Mouse (Mus musculus): ENCODE data around the gene Gm8113. TPM values are rescaled to one million over a fixed set of nuclear protein-coding genes. Genes with fewer than 3 reads are reported as not detected.
"Not testable (repeated sequence)": the region's sequence is repeated elsewhere in the genome, so short reads cannot be mapped to it uniquely, and the experiment has no call there.

The Gm8113 gene
- 2.7 TPM in 2 replicates for polyA plus RNA-seq (2015; fragmentation: Nextera tagmentation; extraction: Ambion mirVana)

GRCm38 (mm10) chr14:43924688-43925403 is at the start of gene Gm8113:
TSS of gene Gm8113 (plus strand) at chr14:43925390.
- Histone ChIP-seq H3K4me3 (ENCODE audit: low read depth, low read length) (peak within 1 kb of the TSS; percentile 59), H3K9ac (replicated peaks) (peak within 1 kb of the TSS; percentile 67), H3K4me2 (ENCODE audit: low read depth, low read length) (peak within 1 kb of the TSS; percentile 69), H3K27ac (ENCODE audit: low read depth) (peak within 1 kb of the TSS; percentile 72)
- H3K9me3 ChIP-seq (ENCODE audit: low read length); H3K27me3 ChIP-seq (ENCODE audit: insufficient read depth, low read length); H3K36me3 ChIP-seq (replicated peaks; ENCODE audit: insufficient read depth, low read length); H3K4me1 ChIP-seq (ENCODE audit: insufficient read depth): not testable (repeated sequence)
- 9% methylated on average over 10 of the region's 10 CpGs for WGBS (ENCODE audit: insufficient replicate concordance)
- ATAC-seq (peak; percentile 87), DNase-seq (peak; percentile 82)
- TF ChIP-seq CTCF (IDR thresholded peaks at IDR 0.05; ENCODE audit: low read depth) = peak; percentile 87

GRCm38 (mm10) chr14:43875417-43875816 is 49.8 kb upstream of the Gm8113 start, which contains the start of gene Ear1:
TSS of gene Ear1 (minus strand) at chr14:43875517.
- H3K9ac ChIP-seq (replicated peaks); H3K36me3 ChIP-seq (replicated peaks; ENCODE audit: insufficient read depth, low read length); H3K4me3 ChIP-seq (ENCODE audit: low read depth, low read length); H3K4me1 ChIP-seq (ENCODE audit: insufficient read depth); ATAC-seq; DNase-seq; H3K9me3 ChIP-seq (ENCODE audit: low read length); H3K27ac ChIP-seq (ENCODE audit: low read depth); H3K27me3 ChIP-seq (ENCODE audit: insufficient read depth, low read length); H3K4me2 ChIP-seq (ENCODE audit: low read depth, low read length): not testable (repeated sequence)
- WGBS (ENCODE audit: insufficient replicate concordance) = 80% methylated on average over 1 of the region's 3 CpGs

- not testable (repeated sequence) for H3K4me1 ChIP-seq (ENCODE audit: insufficient read depth); H3K9ac ChIP-seq (replicated peaks); H3K4me3 ChIP-seq (ENCODE audit: low read depth, low read length); H3K27me3 ChIP-seq (ENCODE audit: insufficient read depth, low read length); H3K27ac ChIP-seq (ENCODE audit: low read depth); H3K4me2 ChIP-seq (ENCODE audit: low read depth, low read length); H3K9me3 ChIP-seq (ENCODE audit: low read length); H3K36me3 ChIP-seq (replicated peaks; ENCODE audit: insufficient read depth, low read length); DNase-seq
- WGBS (ENCODE audit: insufficient replicate concordance) = 59% methylated on average over 1 of the region's 2 CpGs
- ATAC-seq = peak; percentile 45; the same call in 1 of the 2 replicates
Measured at GRCm38 (mm10) chr14:43877789-43878188, 47.4 kb upstream of the Gm8113 start.

- not testable (repeated sequence) for H3K4me1 ChIP-seq (ENCODE audit: insufficient read depth); H3K4me2 ChIP-seq (ENCODE audit: low read depth, low read length); DNase-seq; H3K36me3 ChIP-seq (replicated peaks; ENCODE audit: insufficient read depth, low read length); H3K27me3 ChIP-seq (ENCODE audit: insufficient read depth, low read length); H3K9ac ChIP-seq (replicated peaks); H3K27ac ChIP-seq (ENCODE audit: low read depth); H3K9me3 ChIP-seq (ENCODE audit: low read length); H3K4me3 ChIP-seq (ENCODE audit: low read depth, low read length)
- 55% methylated on average over 5 of the region's 5 CpGs for WGBS (ENCODE audit: insufficient replicate concordance)
- TF ChIP-seq EP300 (IDR thresholded peaks at IDR 0.05; ENCODE audit: low read depth) = peak; percentile 83
- peak; percentile 15; the same call in 1 of the 2 replicates for ATAC-seq
Measured at GRCm38 (mm10) chr14:43879966-43880545, 45.1 kb upstream of the Gm8113 start.

GRCm38 (mm10) chr14:43886235-43886634 is 39.0 kb upstream of the Gm8113 start:
- H3K27me3 ChIP-seq (ENCODE audit: insufficient read depth, low read length); ATAC-seq; H3K4me1 ChIP-seq (ENCODE audit: insufficient read depth); H3K4me3 ChIP-seq (ENCODE audit: low read depth, low read length); H3K27ac ChIP-seq (ENCODE audit: low read depth); H3K36me3 ChIP-seq (replicated peaks; ENCODE audit: insufficient read depth, low read length); H3K4me2 ChIP-seq (ENCODE audit: low read depth, low read length); DNase-seq; H3K9ac ChIP-seq (replicated peaks); H3K9me3 ChIP-seq (ENCODE audit: low read length): not testable (repeated sequence)
- 48% methylated on average over 1 of the region's 1 CpGs for WGBS (ENCODE audit: insufficient replicate concordance)

- H3K27me3 ChIP-seq (ENCODE audit: insufficient read depth, low read length); DNase-seq; H3K4me2 ChIP-seq (ENCODE audit: low read depth, low read length); H3K27ac ChIP-seq (ENCODE audit: low read depth); H3K36me3 ChIP-seq (replicated peaks; ENCODE audit: insufficient read depth, low read length); H3K4me1 ChIP-seq (ENCODE audit: insufficient read depth); H3K9me3 ChIP-seq (ENCODE audit: low read length); ATAC-seq; H3K4me3 ChIP-seq (ENCODE audit: low read depth, low read length); H3K9ac ChIP-seq (replicated peaks): not testable (repeated sequence)
- WGBS (ENCODE audit: insufficient replicate concordance) = 100% methylated on average over 1 of the region's 1 CpGs
Measured at GRCm38 (mm10) chr14:43891288-43891687, 33.9 kb upstream of the Gm8113 start.

GRCm38 (mm10) chr14:43895357-43895756 is 29.8 kb upstream of the Gm8113 start:
- not testable (repeated sequence) for H3K36me3 ChIP-seq (replicated peaks; ENCODE audit: insufficient read depth, low read length); DNase-seq; H3K9ac ChIP-seq (replicated peaks); H3K4me2 ChIP-seq (ENCODE audit: low read depth, low read length); ATAC-seq; H3K9me3 ChIP-seq (ENCODE audit: low read length); H3K27me3 ChIP-seq (ENCODE audit: insufficient read depth, low read length); H3K4me1 ChIP-seq (ENCODE audit: insufficient read depth); H3K27ac ChIP-seq (ENCODE audit: low read depth); H3K4me3 ChIP-seq (ENCODE audit: low read depth, low read length)
- WGBS (ENCODE audit: insufficient replicate concordance) = 36% methylated on average over 1 of the region's 2 CpGs

GRCm38 (mm10) chr14:43898577-43898976 is 26.6 kb upstream of the Gm8113 start:
- DNase-seq; H3K27ac ChIP-seq (ENCODE audit: low read depth); H3K4me3 ChIP-seq (ENCODE audit: low read depth, low read length); H3K27me3 ChIP-seq (ENCODE audit: insufficient read depth, low read length); ATAC-seq; H3K4me2 ChIP-seq (ENCODE audit: low read depth, low read length); H3K9ac ChIP-seq (replicated peaks); H3K4me1 ChIP-seq (ENCODE audit: insufficient read depth); H3K9me3 ChIP-seq (ENCODE audit: low read length); H3K36me3 ChIP-seq (replicated peaks; ENCODE audit: insufficient read depth, low read length): not testable (repeated sequence)
- WGBS (ENCODE audit: insufficient replicate concordance) = 74% methylated on average over 3 of the region's 3 CpGs

- not testable (repeated sequence) for H3K4me3 ChIP-seq (ENCODE audit: low read depth, low read length); H3K4me2 ChIP-seq (ENCODE audit: low read depth, low read length); H3K27me3 ChIP-seq (ENCODE audit: insufficient read depth, low read length); H3K27ac ChIP-seq (ENCODE audit: low read depth); H3K9me3 ChIP-seq (ENCODE audit: low read length); H3K36me3 ChIP-seq (replicated peaks; ENCODE audit: insufficient read depth, low read length); H3K4me1 ChIP-seq (ENCODE audit: insufficient read depth); H3K9ac ChIP-seq (replicated peaks); ATAC-seq
- peak; percentile 12 for DNase-seq
Measured at GRCm38 (mm10) chr14:43918214-43918613, 7.0 kb upstream of the Gm8113 start.

Data from liver, postnatal 0 days (tissue).